Mouse (Mus musculus) midbrain, embryonic 11.5 days (tissue): ENCODE data around the gene Gm28729. TPM values are rescaled to one million over a fixed set of nuclear protein-coding genes. Genes with fewer than 3 reads are reported as not detected.
A peak's percentile ranks its signal among the peaks of the same experiment; 100 is the strongest.

ENCODE experiments used
- ATAC-seq: fragments of 200-750 bp; cut with Nextera tagmentation; 2 replicates; pipeline ENCODE4 v1.8.0; 2017; ENCODE audit warnings: moderate TSS enrichment, moderate library complexity; ENCODE audit not compliant: low FRiP score
- DNase-seq: peaks from one replicate; pipeline ENCODE4 v3.0.0; 2015; ENCODE audit warnings: low spot score; ENCODE audit errors: missing footprints
- H3K27ac ChIP-seq: fragments of 300-500 bp; sonication (generic); 2 replicates; pipeline ENCODE4 v1.5.1; 2014; ENCODE audit warnings: low read depth, low read length
- H3K27me3 ChIP-seq: fragments of 300-500 bp; sonication (generic); 2 replicates; pipeline ENCODE4 v1.6.1; 2014; ENCODE audit warnings: mild to moderate bottlenecking, low read length, moderate library complexity, mixed read lengths; ENCODE audit not compliant: control insufficient read depth, insufficient read depth
- H3K36me3 ChIP-seq: fragments of 300-500 bp; sonication (generic); 2 replicates; pipeline ENCODE4 v1.6.1; 2014; ENCODE audit warnings: mild to moderate bottlenecking, low read length, moderate library complexity, mixed read lengths; ENCODE audit not compliant: control insufficient read depth, insufficient read depth
- H3K4me1 ChIP-seq: fragments of 300-500 bp; sonication (generic); 2 replicates; pipeline ENCODE4 v1.6.1; 2014; ENCODE audit warnings: low read length; ENCODE audit not compliant: control insufficient read depth, insufficient read depth
- H3K4me2 ChIP-seq: fragments of 300-500 bp; sonication (generic); 2 replicates; pipeline ENCODE4 v1.6.1; 2014; ENCODE audit warnings: mild to moderate bottlenecking, moderate library complexity
- H3K4me3 ChIP-seq: fragments of 300-500 bp; sonication (generic); 2 replicates; pipeline ENCODE4 v1.5.1; 2014; ENCODE audit warnings: low read depth, low read length
- H3K9ac ChIP-seq: fragments of 300-500 bp; sonication (generic); 2 replicates; pipeline ENCODE4 v1.6.1; 2014; ENCODE audit warnings: low read length
- H3K9me3 ChIP-seq: fragments of 300-500 bp; sonication (generic); 2 replicates; pipeline ENCODE4 v1.6.1; 2016; ENCODE audit warnings: low read length; ENCODE audit not compliant: control insufficient read depth
- WGBS: fragments of 180-500 bp; shearing (Covaris S2); extraction: QIAGEN DNeasy Blood & Tissue Kit; methylation state at CpG from one replicate; pipeline ENCODE4 v1.1.7; 2014; 5-methylcytosine and 5-hydroxymethylcytosine counted together
- polyA plus RNA-seq: library from polyadenylated mRNA; unstranded; fragments of >200 nt; fragmentation: Nextera tagmentation; extraction: Ambion mirVana; gene quantifications from 2 replicates; pipeline ENCODE4 v1.2.1, GENCODE M21; 2014

Gene Gm28729
- polyA plus RNA-seq, 1 experiment from 2014 or later = not detected

GRCm38 (mm10) chr9:96461607-96462006 is 63.5 kb downstream of the Gm28729 start:
- ATAC-seq = no peak
- H3K27ac ChIP-seq = no peak overlapping the region
- H3K9me3 ChIP-seq = peaks cover 6% of the 10 kb centered on the region; the same call in 1 of the 2 replicates
- no peaks in the 10 kb centered on the region for H3K27me3 ChIP-seq
- 25% methylated on average over 1 of the region's 1 CpGs for WGBS
- no peak for DNase-seq
- H3K36me3 ChIP-seq = peaks cover 2% of the 10 kb centered on the region; the same call in 1 of the 2 replicates
- H3K9ac ChIP-seq = no peak overlapping the region
- H3K4me2 ChIP-seq = no peak overlapping the region
- no peaks in the 10 kb centered on the region for H3K4me1 ChIP-seq
- no peak overlapping the region for H3K4me3 ChIP-seq

DNA sequence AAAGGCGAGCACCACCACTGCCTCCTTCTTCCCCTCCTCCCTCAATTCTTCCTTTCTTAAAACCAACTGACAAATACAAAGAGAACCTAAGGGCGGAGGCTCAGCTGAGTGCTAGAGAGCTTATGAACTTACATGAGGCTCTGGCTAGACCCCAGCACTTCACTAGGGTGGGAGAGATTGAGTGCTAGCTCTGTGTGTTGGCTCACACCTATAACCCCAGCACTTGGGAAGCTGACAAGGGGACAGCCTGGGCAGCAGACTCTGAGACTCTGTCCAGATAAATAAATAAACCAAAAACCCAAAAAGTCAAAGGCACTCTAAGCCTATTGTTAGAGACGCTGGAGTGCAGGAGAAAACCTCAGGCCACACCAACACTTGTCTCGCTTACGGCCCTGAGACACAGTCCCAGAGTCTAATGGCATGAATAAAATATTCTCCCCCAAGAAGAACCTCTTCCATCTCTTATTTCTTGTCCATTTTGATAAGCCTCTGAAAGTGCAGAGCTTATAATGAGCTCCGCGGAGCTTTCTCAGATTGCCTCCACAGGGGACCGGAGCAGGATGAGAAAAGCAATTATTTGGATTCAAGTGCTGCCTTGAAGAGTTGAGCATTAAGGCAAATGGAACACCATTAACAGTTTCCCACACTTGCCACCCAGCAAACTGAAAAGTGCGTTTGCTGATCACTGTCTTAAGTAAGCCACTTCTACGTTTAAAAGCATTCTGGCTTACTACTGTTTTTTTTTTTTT is 64.8 kb downstream of the Gm28729 start:
- no peak for ATAC-seq
- peaks cover 2% of the 10 kb centered on the region; the same call in 1 of the 2 replicates for H3K36me3 ChIP-seq
- no peaks in the 10 kb centered on the region for H3K4me1 ChIP-seq
- DNase-seq = no peak
- no peak overlapping the region for H3K4me2 ChIP-seq
- no peaks in the 10 kb centered on the region for H3K27me3 ChIP-seq
- H3K27ac ChIP-seq = no peak overlapping the region
- WGBS = 61% methylated on average over 10 of the region's 10 CpGs
- no peak overlapping the region for H3K4me3 ChIP-seq
- H3K9me3 ChIP-seq = peaks cover 6% of the 10 kb centered on the region; the same call in 1 of the 2 replicates
- no peak overlapping the region for H3K9ac ChIP-seq

DNA sequence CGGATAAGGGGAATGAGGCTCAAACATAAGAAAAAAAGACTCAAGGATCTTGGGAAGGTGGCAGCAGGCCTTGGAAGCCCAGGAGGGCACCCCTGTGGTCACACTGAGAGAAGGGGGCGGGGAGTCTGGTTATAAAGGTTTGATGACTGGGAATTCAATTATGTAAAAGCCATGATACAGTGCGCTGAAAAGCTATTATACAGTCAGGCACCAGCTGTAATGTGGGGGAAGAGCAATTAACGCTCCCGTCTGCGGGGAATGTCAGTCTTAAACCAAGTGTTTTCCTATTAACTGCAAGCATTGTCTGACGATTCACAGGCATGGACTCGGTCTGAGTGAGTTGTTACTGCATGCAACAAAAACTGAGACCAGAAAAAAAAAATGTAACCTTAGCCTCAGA is 69.4 kb downstream of the Gm28729 start:
- Histone ChIP-seq H3K4me2 (no peak overlapping the region), H3K27me3 (no peaks in the 10 kb centered on the region), H3K4me3 (no peak overlapping the region), H3K9me3 (no peaks in the 10 kb centered on the region), H3K36me3 (no peaks in the 10 kb centered on the region), H3K4me1 (no peaks in the 10 kb centered on the region), H3K27ac (no peak overlapping the region), H3K9ac (no peak overlapping the region)
- WGBS = 84% methylated on average over 8 of the region's 8 CpGs
- DNase-seq = no peak
- ATAC-seq = no peak

- 89% methylated on average over 4 of the region's 4 CpGs for WGBS
- Histone ChIP-seq H3K27ac (no peak overlapping the region), H3K9ac (no peak overlapping the region), H3K4me3 (no peak overlapping the region), H3K36me3 (no peaks in the 10 kb centered on the region), H3K4me1 (no peaks in the 10 kb centered on the region), H3K4me2 (no peak overlapping the region), H3K27me3 (no peaks in the 10 kb centered on the region), H3K9me3 (no peaks in the 10 kb centered on the region)
- DNase-seq (no peak), ATAC-seq (no peak)
Measured at GRCm38 (mm10) chr9:96452956-96453355, 72.1 kb downstream of the Gm28729 start.

DNA sequence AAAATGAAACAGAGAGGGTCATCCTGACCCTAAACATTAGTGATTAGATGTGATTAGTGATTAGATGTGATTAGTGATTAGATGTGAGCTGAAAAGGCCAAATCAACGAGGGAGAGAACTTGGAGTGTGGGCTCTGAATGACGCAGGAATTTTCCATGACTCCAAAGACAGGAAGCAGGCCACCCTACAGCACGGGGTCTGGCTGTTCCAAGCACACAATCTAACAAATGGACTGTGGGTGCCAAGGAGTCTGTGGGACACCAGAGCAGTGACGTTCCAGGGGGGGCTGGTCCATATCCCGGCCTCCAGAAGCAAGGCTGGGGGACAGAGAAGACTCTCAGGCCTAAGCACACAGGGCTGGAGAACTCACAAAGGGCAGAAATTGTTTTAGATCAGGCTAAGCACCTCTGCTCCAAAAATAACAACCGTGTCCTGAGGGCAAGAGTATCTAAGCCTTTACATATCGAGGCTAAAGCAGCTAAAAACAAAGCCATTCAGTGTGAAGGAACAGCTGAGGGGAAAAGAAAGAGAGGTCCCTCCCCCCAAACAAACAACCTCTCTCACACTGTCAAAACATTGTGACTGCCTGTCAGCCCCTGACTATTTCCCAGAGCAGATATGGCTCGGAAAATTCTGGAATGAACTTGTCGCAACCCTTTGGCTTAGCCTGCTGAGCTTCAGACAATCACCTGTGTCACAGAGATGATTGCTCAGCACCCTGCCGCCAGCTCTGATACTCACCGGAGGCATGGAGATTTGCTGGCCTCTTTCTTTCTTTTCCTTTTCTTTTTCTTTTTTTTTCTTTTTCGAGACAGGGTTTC is 74.0 kb downstream of the Gm28729 start:
- H3K36me3 ChIP-seq = no peaks in the 10 kb centered on the region
- H3K27me3 ChIP-seq = no peaks in the 10 kb centered on the region
- no peaks in the 10 kb centered on the region for H3K4me1 ChIP-seq
- ATAC-seq (no peak), DNase-seq (no peak)
- no peak overlapping the region for H3K9ac ChIP-seq
- WGBS = 75% methylated on average over 12 of the region's 12 CpGs
- H3K4me2 ChIP-seq = no peak overlapping the region
- no peak overlapping the region for H3K4me3 ChIP-seq
- H3K27ac ChIP-seq = no peak overlapping the region
- no peaks in the 10 kb centered on the region for H3K9me3 ChIP-seq

DNA sequence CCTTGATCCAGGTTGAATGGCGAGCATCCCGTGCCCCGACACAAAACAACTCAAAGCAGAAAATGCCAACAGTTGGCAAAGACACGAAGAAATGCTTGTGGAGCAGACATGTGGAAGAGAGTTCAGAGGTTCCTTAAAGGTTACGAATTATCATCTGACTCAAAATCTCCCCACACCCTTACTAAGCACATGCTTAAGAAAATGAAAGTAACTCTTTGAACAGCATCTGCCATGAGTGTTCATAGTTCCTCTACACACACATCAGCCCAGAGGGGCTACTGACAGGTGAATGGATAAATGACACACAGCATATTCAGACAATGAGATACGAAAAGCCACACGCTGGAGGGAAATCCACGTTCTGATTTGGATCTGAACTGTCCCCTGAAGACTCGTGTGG is 75.5 kb downstream of the Gm28729 start:
- DNase-seq = no peak
- Histone ChIP-seq H3K9me3 (no peaks in the 10 kb centered on the region), H3K27me3 (no peaks in the 10 kb centered on the region), H3K4me3 (no peak overlapping the region), H3K36me3 (no peaks in the 10 kb centered on the region), H3K9ac (no peak overlapping the region), H3K4me1 (no peaks in the 10 kb centered on the region), H3K27ac (no peak overlapping the region), H3K4me2 (no peak overlapping the region)
- 89% methylated on average over 9 of the region's 9 CpGs for WGBS
- ATAC-seq = no peak

GRCm38 (mm10) chr9:96445351-96445750 is 79.7 kb downstream of the Gm28729 start:
- H3K27ac ChIP-seq = no peak overlapping the region
- H3K36me3 ChIP-seq = no peaks in the 10 kb centered on the region
- H3K9me3 ChIP-seq = no peaks in the 10 kb centered on the region
- no peak overlapping the region for H3K4me3 ChIP-seq
- 0 out of 2 replicates have a peak, but pooled peaks cover 3% of the 10 kb centered on the region for H3K4me1 ChIP-seq
- H3K4me2 ChIP-seq = no peak overlapping the region
- no peak for DNase-seq
- ATAC-seq = no peak
- 85% methylated on average over 4 of the region's 4 CpGs for WGBS
- H3K27me3 ChIP-seq = no peaks in the 10 kb centered on the region
- H3K9ac ChIP-seq = no peak overlapping the region

- no peaks in the 10 kb centered on the region for H3K36me3 ChIP-seq
- H3K4me1 ChIP-seq = peaks cover 12% of the 10 kb centered on the region
- H3K9ac ChIP-seq = no peak overlapping the region
- no peak overlapping the region for H3K4me3 ChIP-seq
- no peaks in the 10 kb centered on the region for H3K9me3 ChIP-seq
- peaks cover 11% of the 10 kb centered on the region for H3K27me3 ChIP-seq
- DNase-seq (no peak), ATAC-seq (no peak)
- WGBS = 5% methylated on average over 9 of the region's 10 CpGs
- H3K4me2 ChIP-seq = peak overlapping the region; percentile 19
- H3K27ac ChIP-seq = no peak overlapping the region
Measured at GRCm38 (mm10) chr9:96442081-96442480, 83.0 kb downstream of the Gm28729 start.

DNA sequence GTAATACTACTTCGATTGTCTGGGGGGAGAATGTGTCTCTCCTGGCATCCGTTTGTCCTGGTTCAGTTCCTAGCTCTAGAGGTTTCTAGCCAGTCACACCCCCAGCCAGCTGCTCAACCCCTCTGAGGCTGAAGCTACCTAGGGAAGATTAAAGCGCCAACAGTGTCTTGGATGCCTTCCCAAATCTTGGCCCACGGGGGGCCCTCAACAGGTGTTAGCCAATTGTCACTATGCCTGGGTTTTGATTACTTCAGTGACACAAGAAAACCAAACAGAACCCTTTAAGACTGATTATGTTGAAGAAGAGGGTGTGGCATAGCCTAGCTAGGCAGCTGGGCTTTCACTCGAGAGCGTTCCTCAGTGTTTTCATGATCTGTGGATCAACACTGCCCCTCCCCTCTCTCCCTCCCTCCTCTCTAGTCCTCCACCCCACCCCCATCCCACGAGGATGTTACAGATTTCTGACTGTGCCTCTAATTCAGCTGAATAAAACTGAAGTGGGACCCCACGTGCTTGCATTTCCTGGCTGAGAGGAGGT is 86.7 kb downstream of the Gm28729 start:
- Histone ChIP-seq H3K4me1 (peaks cover 18% of the 10 kb centered on the region), H3K27me3 (peaks cover 19% of the 10 kb centered on the region), H3K4me2 (peak overlapping the region; percentile 71), H3K27ac (no peak overlapping the region), H3K4me3 (peak overlapping the region; percentile 36), H3K9ac (peak overlapping the region; percentile 67; the same call in 1 of the 2 replicates), H3K36me3 (no peaks in the 10 kb centered on the region), H3K9me3 (no peaks in the 10 kb centered on the region)
- WGBS = 4% methylated on average over 8 of the region's 8 CpGs
- ATAC-seq (peak; percentile 53), DNase-seq (no peak)
